Mouse (Mus musculus): ENCODE results near the gene Mageh1. TPM values are rescaled to one million over a fixed set of nuclear protein-coding genes. Genes with fewer than 3 reads are reported as not detected.
A peak's percentile ranks its signal among the peaks of the same experiment; 100 is the strongest.
"Not testable (repeated sequence)": the region's sequence is repeated elsewhere in the genome, so short reads cannot be mapped to it uniquely, and the experiment has no call there.

The Mageh1 gene
- 50.8 and 55.2 TPM in 2 replicates for polyA plus RNA-seq (2015; fragmentation: Nextera tagmentation; extraction: Ambion mirVana)

DNA sequence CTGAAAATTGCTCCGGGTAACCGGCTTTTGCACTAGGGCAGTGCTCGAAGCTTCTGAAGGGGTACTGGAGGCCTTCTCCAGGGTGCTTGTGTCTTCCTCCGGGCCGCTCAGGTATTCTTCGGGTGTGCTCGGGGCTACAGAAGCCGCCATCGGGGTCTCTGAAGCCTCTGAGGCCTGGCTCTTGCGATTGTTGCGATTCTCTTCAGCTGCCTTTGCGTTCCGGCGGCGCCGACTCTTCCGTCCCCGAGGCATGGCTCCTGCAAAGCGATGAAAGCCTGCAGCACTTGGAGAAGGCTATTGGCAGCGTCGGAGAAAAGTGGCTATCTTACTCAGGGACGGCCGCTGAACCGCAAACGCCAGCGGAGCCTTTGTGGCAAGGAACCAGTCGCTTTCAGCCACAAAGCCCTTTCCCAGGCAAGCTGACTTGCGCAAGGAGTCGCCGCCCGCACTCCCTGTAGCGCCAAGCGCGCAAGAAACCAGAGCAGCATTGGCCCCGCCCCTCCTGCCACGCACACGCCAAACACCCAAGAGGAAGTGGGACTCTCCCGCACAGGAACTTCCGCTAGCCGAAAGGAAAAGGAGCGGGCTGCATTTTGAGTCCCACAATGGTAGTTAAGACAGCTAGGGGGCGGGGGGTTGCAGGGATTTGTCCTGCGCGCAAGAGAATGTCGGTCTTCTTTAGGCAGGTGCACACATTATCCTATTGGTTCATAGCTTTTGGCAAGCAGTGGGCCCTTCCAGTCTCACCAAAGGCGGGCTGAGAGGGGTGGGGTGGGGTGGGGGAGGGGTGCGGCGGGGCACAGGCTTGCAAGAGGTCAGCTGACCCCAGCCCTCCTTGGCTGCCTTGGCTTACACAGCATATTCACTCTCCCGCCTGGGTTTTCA is at the start of gene Mageh1:
TSS of gene Mageh1 (minus strand) at position 489 of the 885 bp plus-strand sequence.
- peak within 1 kb of the TSS; percentile 52 for H3K4me3 ChIP-seq (replicated peaks)
- no peaks in the 10 kb centered on the region for H3K27me3 ChIP-seq
- H3K27ac ChIP-seq (replicated peaks), result peak within 1 kb of the TSS; percentile 83
- no peaks in the 10 kb centered on the region for H3K36me3 ChIP-seq
- H3K4me1 ChIP-seq, result no peaks in the 10 kb centered on the region
- WGBS, result 12% methylated on average over 46 of the region's 49 CpGs
- peak within 1 kb of the TSS; percentile 47 for H3K4me2 ChIP-seq (replicated peaks)
- peak; percentile 92 for ATAC-seq (ENCODE audit: insufficient number of reproducible peaks, low FRiP score, low TSS enrichment, low read depth)
- no peaks in the 10 kb centered on the region for H3K9me3 ChIP-seq (replicated peaks)
- H3K9ac ChIP-seq, result peak within 1 kb of the TSS; percentile 48

DNA sequence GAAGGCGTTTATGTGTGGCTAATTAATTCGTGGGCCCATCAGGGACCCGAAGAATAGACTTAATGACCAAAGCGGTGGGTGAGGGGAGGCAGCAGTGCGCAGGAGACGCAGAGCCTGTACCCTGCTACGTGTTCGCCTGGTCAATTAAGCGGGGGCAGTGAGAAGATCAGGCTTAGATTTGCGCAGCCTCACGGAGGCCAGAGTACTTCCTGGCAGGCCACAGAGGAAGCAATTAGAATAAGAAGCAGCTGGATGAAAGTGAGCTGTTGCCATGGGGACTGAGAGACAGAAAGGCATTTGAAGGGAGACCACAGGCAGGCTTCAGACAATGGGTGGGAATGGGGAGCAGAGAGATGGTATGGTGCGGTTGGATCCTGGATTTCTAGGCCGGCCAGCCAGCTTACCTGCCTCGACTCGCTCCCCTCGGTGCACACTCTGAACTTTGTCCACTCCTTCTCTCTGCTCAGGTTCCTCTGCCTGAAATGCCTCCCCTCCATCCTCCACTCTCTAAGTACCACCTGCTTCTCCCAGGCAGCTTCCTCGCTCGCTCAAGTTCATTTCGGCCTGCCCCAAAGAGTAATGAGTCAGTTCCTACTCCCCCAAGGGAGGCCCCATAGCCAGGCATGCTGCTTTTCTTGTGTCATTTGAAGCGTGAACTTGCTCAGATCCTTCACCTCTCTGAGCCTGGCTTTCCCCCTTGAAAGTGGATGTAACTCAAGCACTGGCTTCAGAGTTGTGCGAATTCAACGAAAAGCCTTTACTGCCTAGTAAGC is 783 bp upstream of the Mageh1 start:
- H3K4me3 ChIP-seq (replicated peaks), result peak overlapping the region; percentile 52
- not testable (repeated sequence) for H3K9me3 ChIP-seq (replicated peaks); H3K27me3 ChIP-seq; H3K9ac ChIP-seq; H3K4me1 ChIP-seq; H3K36me3 ChIP-seq; H3K27ac ChIP-seq (replicated peaks)
- H3K4me2 ChIP-seq (replicated peaks), result peak overlapping the region; percentile 47
- WGBS, result 20% methylated on average over 5 of the region's 22 CpGs
- peak; percentile 61; the same call in 1 of the 2 replicates for ATAC-seq (ENCODE audit: insufficient number of reproducible peaks, low FRiP score, low TSS enrichment, low read depth)

DNA sequence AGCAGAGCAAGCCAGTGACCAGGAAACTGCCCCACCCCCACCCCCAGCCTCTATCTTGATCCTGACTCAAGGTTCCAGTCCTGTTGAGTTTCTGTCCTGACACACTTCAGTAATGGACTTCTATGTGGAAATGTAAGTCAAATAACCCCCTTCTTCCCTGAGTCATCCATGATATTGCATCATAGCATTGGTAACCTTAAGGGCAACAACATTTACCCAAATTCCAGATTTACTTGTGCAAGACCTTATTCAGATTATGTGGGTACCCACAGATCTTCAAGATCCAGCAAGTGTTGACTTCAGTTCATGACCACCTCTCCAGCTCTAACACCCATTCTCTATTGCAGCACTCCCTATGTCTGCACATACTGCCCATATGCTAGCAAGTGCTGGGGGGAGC is 5.8 kb downstream of the Mageh1 start:
- not testable (repeated sequence) for H3K4me3 ChIP-seq (replicated peaks); H3K9ac ChIP-seq; H3K36me3 ChIP-seq; H3K4me2 ChIP-seq (replicated peaks); H3K27ac ChIP-seq (replicated peaks); H3K4me1 ChIP-seq; H3K9me3 ChIP-seq (replicated peaks); H3K27me3 ChIP-seq; ATAC-seq (ENCODE audit: insufficient number of reproducible peaks, low FRiP score, low TSS enrichment, low read depth)

DNA sequence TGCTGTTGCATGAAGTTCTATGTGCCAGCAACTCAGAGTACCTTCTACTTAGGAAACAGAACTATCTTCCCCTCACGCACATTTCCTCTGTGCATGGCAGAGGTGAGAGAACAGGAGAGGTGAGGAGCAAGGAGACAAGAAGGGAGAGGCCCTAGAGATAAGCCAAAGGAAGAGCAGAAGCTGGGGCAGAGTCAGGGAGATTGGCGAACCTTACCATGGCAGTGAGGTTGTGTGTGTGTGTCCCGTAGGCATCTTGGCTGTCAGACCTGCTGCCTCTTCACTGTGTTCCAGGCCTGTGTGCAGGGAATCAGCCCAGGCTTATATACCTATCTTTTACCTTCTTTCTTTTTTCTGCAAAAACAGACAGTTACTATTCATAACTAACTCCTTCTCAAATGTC is 11.7 kb downstream of the Mageh1 start:
- H3K9me3 ChIP-seq (replicated peaks); H3K4me3 ChIP-seq (replicated peaks); H3K27ac ChIP-seq (replicated peaks); H3K4me2 ChIP-seq (replicated peaks); ATAC-seq (ENCODE audit: insufficient number of reproducible peaks, low FRiP score, low TSS enrichment, low read depth); H3K9ac ChIP-seq; H3K27me3 ChIP-seq; H3K4me1 ChIP-seq; H3K36me3 ChIP-seq: not testable (repeated sequence)
- 80% methylated on average over 1 of the region's 3 CpGs for WGBS

DNA sequence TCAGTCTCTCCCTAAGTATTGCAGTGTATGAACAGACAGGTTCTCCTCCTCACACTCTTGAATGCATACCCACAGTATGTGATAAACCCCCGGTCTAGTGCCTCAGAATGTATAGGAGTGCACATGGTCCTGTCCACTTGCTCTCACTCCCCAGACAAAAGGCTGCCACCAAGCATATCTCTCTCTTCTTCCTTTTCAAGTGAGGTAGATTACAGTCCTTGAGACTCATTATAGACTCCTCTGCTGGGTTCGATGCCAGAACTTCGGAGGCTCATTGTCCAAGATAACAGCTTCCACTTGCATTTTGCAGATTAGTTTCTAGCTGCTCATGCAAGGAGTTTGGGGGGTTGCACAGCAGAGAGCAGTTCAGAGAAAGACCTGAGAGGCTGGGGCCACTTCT is 12.1 kb downstream of the Mageh1 start:
- WGBS, result no CpG with 5 or more reads among the region's 3 CpGs
- not testable (repeated sequence) for ATAC-seq (ENCODE audit: insufficient number of reproducible peaks, low FRiP score, low TSS enrichment, low read depth); H3K4me2 ChIP-seq (replicated peaks); H3K27ac ChIP-seq (replicated peaks); H3K9me3 ChIP-seq (replicated peaks); H3K9ac ChIP-seq; H3K36me3 ChIP-seq; H3K27me3 ChIP-seq; H3K4me1 ChIP-seq; H3K4me3 ChIP-seq (replicated peaks)

DNA sequence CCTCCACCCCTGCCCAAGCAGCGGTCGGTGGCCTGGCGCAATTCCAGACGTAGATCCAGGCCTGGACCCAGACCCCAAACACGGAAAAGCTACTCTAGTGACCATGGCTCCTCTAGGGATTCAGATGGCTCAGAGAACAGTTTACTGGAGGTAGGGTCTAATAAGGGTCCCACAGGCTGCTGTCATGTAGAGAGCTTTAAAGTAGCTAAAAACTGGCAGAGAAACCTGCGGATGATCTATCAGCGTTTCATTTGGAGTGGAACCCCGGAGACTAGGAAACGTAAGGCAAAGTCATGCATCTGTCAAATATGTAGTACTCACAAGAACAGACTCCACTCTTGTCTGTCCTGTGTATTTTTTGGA is 29.7 kb downstream of the Mageh1 start:
- no peaks in the 10 kb centered on the region for H3K4me1 ChIP-seq
- H3K27me3 ChIP-seq, result peaks cover 4% of the 10 kb centered on the region
- H3K9ac ChIP-seq, result no peak overlapping the region; the same call in 1 of the 2 replicates
- ATAC-seq (ENCODE audit: insufficient number of reproducible peaks, low FRiP score, low TSS enrichment, low read depth), result no peak
- no peaks in the 10 kb centered on the region for H3K36me3 ChIP-seq
- WGBS, result 19% methylated on average over 9 of the region's 9 CpGs
- H3K27ac ChIP-seq (replicated peaks), result no peak overlapping the region
- H3K4me3 ChIP-seq (replicated peaks), result peak overlapping the region; percentile 57
- H3K4me2 ChIP-seq (replicated peaks), result peak overlapping the region; percentile 56
- no peaks in the 10 kb centered on the region for H3K9me3 ChIP-seq (replicated peaks)

DNA sequence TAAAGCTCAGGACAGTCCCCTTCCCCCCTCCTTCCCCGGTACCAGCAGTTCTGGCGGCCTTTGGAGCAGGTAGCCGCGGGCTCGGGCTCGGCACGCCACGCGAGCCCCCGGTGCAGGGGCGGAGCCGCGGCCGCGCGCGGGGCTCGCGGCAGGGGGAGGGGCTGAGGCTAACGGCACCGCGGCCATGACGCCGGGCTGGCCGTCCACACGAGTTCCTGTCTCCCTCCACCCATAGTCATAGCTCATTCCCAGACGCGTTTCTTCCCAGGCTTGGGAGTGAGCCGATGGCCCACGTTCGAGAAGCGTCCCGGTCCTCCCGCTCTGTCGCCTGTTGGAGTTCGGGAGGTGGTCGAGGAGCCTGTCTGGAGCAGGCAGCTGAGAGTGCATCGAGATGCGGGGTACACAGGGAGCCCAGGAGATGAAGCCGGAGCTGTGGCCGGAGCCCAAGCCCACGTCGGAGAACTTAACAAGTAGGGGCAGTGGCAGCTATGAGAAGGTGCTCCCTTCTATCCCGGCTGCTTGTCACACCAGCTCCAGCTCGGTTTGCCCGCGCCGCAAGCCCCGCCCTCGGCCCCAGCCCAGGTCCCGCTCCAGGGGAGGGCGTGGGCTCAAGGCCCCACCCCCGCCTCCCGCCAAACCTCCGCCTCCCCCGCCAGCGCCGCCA is 30.2 kb downstream of the Mageh1 start:
- ATAC-seq (ENCODE audit: insufficient number of reproducible peaks, low FRiP score, low TSS enrichment, low read depth), result peak; percentile 83
- Histone ChIP-seq H3K9ac (peak overlapping the region; percentile 9; the same call in 1 of the 2 replicates), H3K9me3 (replicated peaks) (no peaks in the 10 kb centered on the region), H3K27me3 (peaks cover 3% of the 10 kb centered on the region; the same call in 1 of the 2 replicates), H3K4me2 (replicated peaks) (peak overlapping the region; percentile 56), H3K4me1 (no peaks in the 10 kb centered on the region), H3K4me3 (replicated peaks) (peak overlapping the region; percentile 57), H3K36me3 (no peaks in the 10 kb centered on the region), H3K27ac (replicated peaks) (peak overlapping the region; percentile 72; the same call in 1 of the 2 replicates)
- WGBS, result 16% methylated on average over 52 of the region's 58 CpGs

DNA sequence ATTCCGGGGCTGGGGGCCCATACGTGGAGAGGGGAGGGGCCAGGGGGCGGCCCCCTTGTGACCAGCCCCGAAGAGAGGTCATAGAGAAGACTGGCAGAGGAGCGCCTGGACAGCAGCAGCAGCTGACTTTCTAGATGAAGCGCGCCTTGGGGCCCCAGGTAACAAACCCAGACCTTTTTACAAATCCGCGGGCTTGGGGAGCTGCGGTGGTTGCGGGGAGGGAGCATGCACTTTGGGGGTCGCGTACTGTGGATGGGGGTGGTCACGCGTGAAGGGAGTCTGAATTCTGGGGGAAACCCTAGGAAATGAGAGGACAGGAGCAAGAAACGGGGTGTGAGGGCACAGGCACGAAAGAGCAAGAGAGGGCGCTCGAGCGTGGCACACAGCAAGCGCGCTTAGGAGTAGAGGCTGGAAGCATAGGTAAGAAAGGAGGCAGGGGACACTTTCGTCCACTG is 31.0 kb downstream of the Mageh1 start, which contains the start of gene Usp51:
TSS of gene Usp51 (plus strand) at position 83 of the 455 bp plus-strand sequence.
- Histone ChIP-seq H3K9me3 (replicated peaks) (no peaks in the 10 kb centered on the region), H3K4me3 (replicated peaks) (peak within 1 kb of the TSS; percentile 57), H3K36me3 (no peaks in the 10 kb centered on the region), H3K4me2 (replicated peaks) (peak within 1 kb of the TSS; percentile 56), H3K4me1 (no peaks in the 10 kb centered on the region), H3K9ac (peak within 1 kb of the TSS; percentile 9; the same call in 1 of the 2 replicates), H3K27me3 (peaks cover 3% of the 10 kb centered on the region; the same call in 1 of the 2 replicates), H3K27ac (replicated peaks) (peak within 1 kb of the TSS; percentile 72; the same call in 1 of the 2 replicates)
- WGBS, result 9% methylated on average over 23 of the region's 23 CpGs
- ATAC-seq (ENCODE audit: insufficient number of reproducible peaks, low FRiP score, low TSS enrichment, low read depth), result peak; percentile 67; the same call in 1 of the 2 replicates

DNA sequence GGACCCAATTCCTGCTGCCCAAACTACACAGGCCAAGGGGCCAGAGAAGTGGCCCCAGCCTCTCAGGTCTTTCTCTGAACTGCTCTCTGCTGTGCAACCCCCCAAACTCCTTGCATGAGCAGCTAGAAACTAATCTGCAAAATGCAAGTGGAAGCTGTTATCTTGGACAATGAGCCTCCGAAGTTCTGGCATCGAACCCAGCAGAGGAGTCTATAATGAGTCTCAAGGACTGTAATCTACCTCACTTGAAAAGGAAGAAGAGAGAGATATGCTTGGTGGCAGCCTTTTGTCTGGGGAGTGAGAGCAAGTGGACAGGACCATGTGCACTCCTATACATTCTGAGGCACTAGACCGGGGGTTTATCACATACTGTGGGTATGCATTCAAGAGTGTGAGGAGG is 41.3 kb downstream of the Mageh1 start:
- H3K4me1 ChIP-seq; H3K4me3 ChIP-seq (replicated peaks); H3K36me3 ChIP-seq; H3K4me2 ChIP-seq (replicated peaks); H3K27me3 ChIP-seq; ATAC-seq (ENCODE audit: insufficient number of reproducible peaks, low FRiP score, low TSS enrichment, low read depth); H3K9ac ChIP-seq; H3K9me3 ChIP-seq (replicated peaks); H3K27ac ChIP-seq (replicated peaks): not testable (repeated sequence)
- WGBS, result no CpG with 5 or more reads among the region's 3 CpGs

DNA sequence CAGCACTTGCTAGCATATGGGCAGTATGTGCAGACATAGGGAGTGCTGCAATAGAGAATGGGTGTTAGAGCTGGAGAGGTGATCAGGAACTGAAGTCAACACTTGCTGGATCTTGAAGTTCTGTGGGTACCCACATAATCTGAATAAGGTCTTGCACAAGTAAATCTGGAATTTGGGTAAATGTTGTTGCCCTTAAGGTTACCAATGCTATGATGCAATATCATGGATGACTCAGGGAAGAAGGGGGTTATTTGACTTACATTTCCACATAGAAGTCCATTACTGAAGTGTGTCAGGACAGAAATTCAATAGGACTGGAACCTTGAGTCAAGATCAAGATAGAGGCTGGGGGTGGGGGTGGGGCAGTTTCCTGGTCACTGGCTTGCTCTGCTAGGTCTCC is 47.5 kb downstream of the Mageh1 start:
- not testable (repeated sequence) for ATAC-seq (ENCODE audit: insufficient number of reproducible peaks, low FRiP score, low TSS enrichment, low read depth); H3K9me3 ChIP-seq (replicated peaks); H3K4me3 ChIP-seq (replicated peaks); H3K27ac ChIP-seq (replicated peaks); H3K4me2 ChIP-seq (replicated peaks); H3K27me3 ChIP-seq; H3K36me3 ChIP-seq; H3K4me1 ChIP-seq; H3K9ac ChIP-seq

Data from embryonic facial prominence, embryonic 15.5 days (tissue).